Mouse (Mus musculus) adrenal gland, adult 18-20 months (tissue): Measurements from ENCODE around the gene Gm8068. TPM values are rescaled to one million over a fixed set of nuclear protein-coding genes. Genes with fewer than 3 reads are reported as not detected.
"Not testable (repeated sequence)": the region's sequence is repeated elsewhere in the genome, so short reads cannot be mapped to it uniquely, and the experiment has no call there.

Source experiments
- DNase-seq, 2 experiments: peaks; one replicate each; pipeline ENCODE4 v3.0.0; 2021 to 2022; ENCODE audit warnings: low spot score in 2 of 2
- long read RNA-seq, 2 experiments: library from polyadenylated mRNA; stranded (forward); transcript quantifications; one replicate each; pipeline ENCODE4 v2.0.0; 2021
- total RNA-seq, 2 experiments: library from RNA; stranded (reverse); gene quantifications; 1 replicate in 1 of 2; 2 replicates in 1 of 2; pipeline ENCODE4 v1.2.3; 2021

Gm8068 gene
- total RNA-seq: not detected
- long read RNA-seq, experiment 1: 0 reads
- long read RNA-seq, experiment 2: 0 reads

GRCm38 (mm10) chr14:41701785-41702184, at the start of gene Gm8068:
Gene Gm8068, minus strand, starts transcription at chr14:41701885.
- DNase-seq: not testable (repeated sequence)

- DNase-seq: not testable (repeated sequence)
Observed at GRCm38 (mm10) chr14:41750514-41750913, 48.8 kb upstream of the Gm8068 start, which contains the start of gene Gm7929. Gene Gm7929, minus strand, starts transcription at chr14:41750614.

- not testable (repeated sequence) for DNase-seq
Observed at GRCm38 (mm10) chr14:41723437-41723836, 21.8 kb upstream of the Gm8068 start.

GRCm38 (mm10) chr14:41717180-41717579, 15.5 kb upstream of the Gm8068 start:
- DNase-seq: not testable (repeated sequence)

DNA sequence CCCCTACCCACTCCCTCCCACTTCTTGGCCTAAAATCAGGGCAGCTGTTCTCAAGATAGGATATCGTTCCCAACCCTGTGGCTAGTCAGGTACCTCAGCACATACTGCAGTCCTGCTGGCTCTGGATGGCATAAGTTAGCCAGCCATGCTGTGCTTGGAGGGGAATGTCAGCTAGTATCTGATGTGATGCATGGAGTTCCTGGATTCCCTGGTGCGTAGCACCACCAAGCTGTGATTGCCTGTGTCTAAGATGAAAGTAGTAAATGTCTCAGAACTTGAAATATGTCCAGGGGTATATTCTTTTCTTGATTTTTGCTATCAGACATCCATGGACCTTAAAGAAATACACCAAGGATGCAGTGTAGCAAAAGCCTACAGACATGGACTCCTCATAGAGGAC, 53.5 kb downstream of the Gm8068 start:
- not testable (repeated sequence) for DNase-seq

Other genes starting within 250 kb of the Gm8068 start
- not detected for gene Gm7954, start 248.4 kb downstream of the Gm8068 start, total RNA-seq
- gene Gm3486, start 212.4 kb downstream of the Gm8068 start, total RNA-seq: not detected
- gene Gm7970, start 146.3 kb downstream of the Gm8068 start, total RNA-seq: not detected
- gene 1700049E17Rik2, start 128.7 kb downstream of the Gm8068 start, total RNA-seq: not detected
- not detected for gene Gm3072, start 77.3 kb downstream of the Gm8068 start, total RNA-seq
- not detected for gene Gm3676, start 55.4 kb downstream of the Gm8068 start, total RNA-seq
- not detected for gene Gm7929, start 48.7 kb upstream of the Gm8068 start, total RNA-seq
- gene Gm47189, start 70.6 kb upstream of the Gm8068 start, total RNA-seq: not detected
- gene Gm7980, start 205.4 kb upstream of the Gm8068 start, total RNA-seq: not detected
- gene 1700049E17Rik1, start 223.1 kb upstream of the Gm8068 start, total RNA-seq: not detected
- not detected for gene 1700024B05Rik, start 242.1 kb upstream of the Gm8068 start, total RNA-seq